Mouse (Mus musculus): ENCODE data around the gene Sema3b.
A peak's percentile ranks its signal among the peaks of the same experiment; 100 is the strongest.
"Not testable (repeated sequence)": the region's sequence is repeated elsewhere in the genome, so short reads cannot be mapped to it uniquely, and the experiment has no call there.

The Sema3b gene

DNA sequence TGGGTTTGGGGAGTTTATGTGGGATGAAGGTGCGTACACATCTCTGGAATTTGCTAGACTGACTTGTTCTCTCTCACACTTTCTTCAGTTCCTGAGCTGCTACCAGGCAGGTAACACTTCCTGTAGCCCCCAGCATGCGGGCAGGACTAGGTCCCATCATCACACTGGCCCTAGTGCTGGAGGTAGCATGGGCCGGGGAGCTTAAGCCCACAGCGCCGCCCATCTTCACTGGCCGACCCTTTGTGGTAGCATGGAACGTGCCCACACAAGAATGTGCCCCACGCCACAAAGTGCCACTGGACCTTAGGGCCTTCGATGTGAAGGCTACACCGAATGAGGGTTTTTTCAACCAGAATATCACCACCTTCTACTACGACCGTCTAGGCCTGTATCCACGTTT is 39.0 kb downstream of the Sema3b start:
- DNase-seq (ENCODE audit: low read depth, low spot score): no peak

DNA sequence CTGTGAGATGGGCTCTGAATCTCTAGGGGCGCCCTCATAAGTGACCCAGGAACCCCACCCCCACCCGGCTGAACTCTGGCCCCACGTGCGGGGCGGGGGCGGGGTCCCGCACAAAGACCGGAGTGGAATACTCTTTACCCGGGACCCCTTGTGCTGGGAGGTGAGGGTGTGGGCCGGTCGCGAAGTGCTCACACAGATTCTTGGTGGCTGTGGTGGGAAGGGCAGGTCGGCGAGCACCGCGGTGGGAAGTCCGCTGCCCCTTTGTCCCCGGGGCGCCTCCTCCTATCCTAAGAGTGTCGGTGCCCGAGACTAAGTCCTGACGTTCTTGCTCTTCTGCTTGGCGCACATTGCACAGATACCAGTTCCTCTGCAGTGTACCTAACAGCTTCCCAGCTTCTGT is 39.8 kb downstream of the Sema3b start:
- no peak for DNase-seq (ENCODE audit: low read depth, low spot score)

- peak; percentile 91 for DNase-seq (ENCODE audit: low read depth, low spot score)
These were observed 40.4 kb downstream of the Sema3b start for GRCm38 (mm10) chr9:107568331-107569261.

DNA sequence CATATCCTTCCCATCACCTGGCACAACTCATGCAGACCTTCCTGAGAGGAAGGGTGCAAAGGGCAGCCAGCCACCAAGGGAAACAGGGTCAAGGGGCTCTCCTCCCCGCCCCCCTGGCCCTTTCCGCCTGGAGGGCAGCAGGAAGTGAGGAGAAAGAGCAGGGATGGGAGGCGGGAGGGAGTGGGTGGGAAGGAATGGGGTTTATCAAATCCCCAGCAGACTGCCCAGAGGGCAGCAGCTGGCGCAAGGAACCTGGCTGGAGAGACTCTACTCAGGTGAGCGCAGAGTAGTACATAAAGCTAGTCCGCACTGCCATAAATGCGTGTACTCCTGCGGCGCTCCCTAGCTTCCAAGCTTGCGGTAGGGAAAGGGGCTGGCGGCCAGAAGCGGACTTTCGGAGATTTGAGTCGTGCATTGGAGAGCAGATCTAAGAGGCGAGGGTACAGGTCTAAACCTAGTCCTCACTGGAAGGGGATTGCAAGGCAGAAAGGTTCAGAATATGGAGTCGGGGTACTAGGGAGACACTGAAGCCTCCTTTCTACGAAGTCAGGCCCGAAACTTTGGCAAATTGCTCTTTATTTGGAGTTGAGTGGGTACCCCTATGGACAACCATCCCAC is 41.2 kb downstream of the Sema3b start, which contains the start of gene Hyal2:
TSS of gene Hyal2 (plus strand) at position 244 of the 618 bp plus-strand sequence.
- DNase-seq (ENCODE audit: low read depth, low spot score): no peak

DNA sequence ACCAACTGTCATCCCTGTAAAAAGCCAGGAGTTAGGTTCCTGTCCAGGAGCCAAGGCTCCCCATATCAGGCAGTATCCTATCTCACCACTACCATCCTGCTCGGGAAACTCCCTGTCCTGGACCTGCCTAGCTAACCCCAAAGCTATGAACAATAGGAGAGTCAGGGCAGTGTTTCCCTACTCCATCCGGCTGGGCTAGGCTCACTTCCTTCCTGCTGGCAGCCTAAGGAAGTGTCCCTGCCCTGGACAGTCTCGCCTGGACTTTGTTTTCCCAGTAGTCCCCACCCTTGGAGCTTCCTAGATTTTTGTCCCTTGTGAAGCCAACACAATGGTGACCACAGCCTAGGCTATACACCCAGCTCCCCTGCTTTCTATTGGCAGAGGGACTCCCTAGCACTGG is 42.2 kb downstream of the Sema3b start:
- DNase-seq (ENCODE audit: low read depth, low spot score): no peak

- peak; percentile 76 for DNase-seq (ENCODE audit: low read depth, low spot score)
These were observed 42.9 kb downstream of the Sema3b start for GRCm38 (mm10) chr9:107566041-107566709.

DNA sequence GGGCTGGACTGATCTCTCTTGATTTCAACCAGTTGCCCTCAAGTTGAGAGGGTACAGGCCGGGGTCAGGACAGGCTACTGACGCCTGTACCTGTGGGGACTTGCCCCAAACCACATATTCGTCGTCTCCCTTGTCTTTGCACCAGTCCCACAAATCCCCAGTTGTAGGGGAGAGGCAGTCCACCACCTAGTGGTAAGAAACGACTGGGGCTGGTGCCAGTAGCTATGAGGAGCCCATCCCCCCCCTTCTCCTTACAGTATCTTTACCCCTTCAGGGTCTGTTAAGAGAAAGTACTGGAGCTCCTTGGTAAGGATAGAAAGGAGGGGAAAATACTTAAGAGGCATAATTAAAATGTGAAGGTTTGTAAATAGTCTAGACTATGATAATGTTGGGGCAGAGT is 43.5 kb downstream of the Sema3b start:
- not testable (repeated sequence) for DNase-seq (ENCODE audit: low read depth, low spot score)

- DNase-seq (ENCODE audit: low read depth, low spot score): peak; percentile 95
These were observed 45.9 kb downstream of the Sema3b start, which contains the start of gene Tusc2 for GRCm38 (mm10) chr9:107563029-107563581. Tusc2 (plus strand) TSS chr9:107563255.

- DNase-seq (ENCODE audit: low read depth, low spot score): no peak
These were observed 52.7 kb downstream of the Sema3b start for GRCm38 (mm10) chr9:107556346-107556745.

DNA sequence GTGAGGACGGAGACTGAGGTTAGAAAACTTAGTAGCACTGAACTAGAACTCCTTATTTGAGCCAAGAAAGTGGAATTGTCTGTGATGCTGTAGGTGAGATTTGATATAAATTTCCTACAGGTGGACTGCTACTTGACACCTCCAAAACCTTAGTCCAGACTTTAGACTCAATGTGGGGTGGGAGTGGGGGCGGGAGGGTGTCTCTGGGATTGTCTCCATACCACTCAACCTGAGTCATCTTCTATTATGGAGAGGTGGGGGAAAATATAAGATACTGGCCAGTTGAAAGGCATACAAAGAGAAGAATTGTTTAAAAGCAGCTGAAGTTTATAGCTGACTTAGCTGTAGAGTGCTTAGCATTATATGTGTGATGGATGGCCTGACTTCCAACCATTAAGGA is 53.3 kb downstream of the Sema3b start:
- no peak for DNase-seq (ENCODE audit: low read depth, low spot score)

DNA sequence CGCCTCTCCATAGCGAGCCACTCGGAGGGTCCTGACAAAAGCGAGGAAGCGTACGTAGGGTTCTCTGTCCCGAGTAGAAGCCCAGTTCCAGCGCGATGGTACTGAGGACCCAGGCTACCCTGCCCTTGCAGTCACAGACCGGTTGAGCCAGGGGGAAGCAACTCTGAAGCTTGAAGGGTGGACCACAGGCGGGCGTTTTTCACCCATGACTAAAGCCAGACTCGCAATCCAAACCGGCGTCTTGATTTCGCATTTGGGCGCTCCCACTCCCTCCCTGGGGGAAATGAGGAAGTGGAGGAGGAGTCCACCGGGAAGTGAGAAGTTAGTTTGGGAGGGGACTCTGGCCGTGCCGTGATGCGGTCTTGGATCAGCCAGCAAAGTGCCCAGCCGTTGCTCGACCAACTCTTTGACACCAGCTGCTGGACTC is 54.0 kb downstream of the Sema3b start:
- peak; percentile 60 for DNase-seq (ENCODE audit: low read depth, low spot score)

DNA sequence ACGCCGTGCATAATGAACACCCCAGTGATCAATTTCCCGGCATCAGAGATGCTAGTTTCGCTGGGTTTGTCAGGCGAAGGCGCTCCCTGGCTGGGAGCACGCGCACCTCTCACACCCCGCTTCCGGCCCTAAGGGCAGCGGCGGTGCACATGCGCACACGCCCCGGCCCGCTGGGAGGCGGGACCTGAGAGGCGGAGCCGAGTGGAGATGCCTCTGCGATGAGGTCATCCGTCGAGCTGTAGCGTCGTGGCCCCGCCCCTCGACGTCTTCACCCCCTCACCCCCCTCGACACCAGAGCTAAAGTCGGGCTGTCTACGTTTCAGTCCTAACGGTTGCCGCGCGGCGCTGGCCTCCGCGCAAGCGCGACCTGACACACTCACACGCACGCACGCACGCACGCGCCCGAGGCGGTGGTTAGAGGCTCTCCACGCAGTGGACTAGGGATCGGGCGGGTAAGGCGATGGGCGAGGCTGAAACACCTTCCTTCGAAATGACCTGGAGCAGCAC is 54.7 kb downstream of the Sema3b start:
- DNase-seq (ENCODE audit: low read depth, low spot score): peak; percentile 99

- no peak for DNase-seq (ENCODE audit: low read depth, low spot score)
These were observed 55.3 kb downstream of the Sema3b start for GRCm38 (mm10) chr9:107553541-107554318.

GRCm38 (mm10) chr9:107552690-107553393 is 56.2 kb downstream of the Sema3b start:
- no peak for DNase-seq (ENCODE audit: low read depth, low spot score)

DNA sequence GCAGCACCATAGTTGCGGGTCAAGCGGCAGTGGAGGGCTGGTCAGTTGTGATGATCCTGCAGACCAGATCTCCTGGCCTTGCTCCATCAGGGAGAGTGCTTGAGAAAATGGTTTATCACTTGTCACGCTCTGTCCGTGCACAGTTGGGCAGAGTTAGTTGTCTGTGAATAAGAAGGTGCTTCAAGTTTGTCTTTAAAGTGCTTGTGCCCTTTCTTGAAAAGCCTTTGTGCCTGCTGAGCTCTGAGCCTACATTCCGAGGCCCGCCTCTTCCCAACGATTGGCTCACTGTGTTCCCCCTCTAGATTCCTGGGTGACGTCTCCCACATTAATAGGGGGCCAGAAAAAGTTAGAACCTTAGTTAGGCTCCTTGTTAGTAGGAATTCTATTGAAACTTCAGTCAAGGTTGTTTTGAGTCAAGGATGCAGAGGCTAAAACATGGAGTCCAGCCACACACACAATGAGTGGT is 57.1 kb downstream of the Sema3b start:
- no peak for DNase-seq (ENCODE audit: low read depth, low spot score)

DNA sequence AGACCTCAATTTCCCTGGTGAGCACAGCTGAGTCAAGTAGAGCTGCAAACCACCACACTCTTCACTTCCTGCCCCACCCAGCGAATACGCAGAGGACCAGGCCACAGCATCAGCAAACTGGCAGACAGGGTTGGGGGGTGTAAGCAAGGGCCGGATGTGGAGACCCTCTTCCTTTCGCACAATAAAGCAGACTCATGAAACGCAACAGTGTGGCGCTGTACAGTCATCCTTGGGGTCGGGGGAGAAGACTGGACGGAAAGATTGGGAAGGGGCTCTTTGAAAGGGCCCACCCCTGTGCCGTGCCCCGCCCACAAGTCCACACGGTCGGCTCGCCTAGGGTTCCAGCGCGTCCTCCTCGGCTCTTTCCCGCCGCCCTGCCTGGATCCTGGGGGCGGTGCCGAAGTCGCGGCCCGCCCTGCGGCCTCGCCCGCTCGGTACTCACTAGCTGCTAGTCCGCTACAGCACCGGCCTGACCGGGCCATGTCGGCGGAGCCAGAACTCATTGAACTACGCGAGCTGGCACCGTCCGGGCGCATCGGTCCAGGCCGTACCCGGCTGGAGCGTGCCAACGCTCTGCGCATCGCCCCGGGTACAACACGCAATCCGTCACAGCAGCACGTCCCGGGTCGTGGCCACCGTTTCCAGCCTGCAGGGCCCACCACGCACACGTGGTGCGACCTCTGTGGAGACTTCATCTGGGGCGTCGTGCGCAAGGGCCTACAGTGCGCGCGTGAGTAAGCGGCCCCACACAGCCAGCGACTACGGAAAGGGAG is 57.7 kb downstream of the Sema3b start, which contains the start of gene Rassf1:
TSS of gene Rassf1 (plus strand) at position 439 of the 773 bp plus-strand sequence.
- peak; percentile 68 for DNase-seq (ENCODE audit: low read depth, low spot score)

- no peak for DNase-seq (ENCODE audit: low read depth, low spot score)
These were observed 58.4 kb downstream of the Sema3b start for GRCm38 (mm10) chr9:107550491-107551116.

DNA sequence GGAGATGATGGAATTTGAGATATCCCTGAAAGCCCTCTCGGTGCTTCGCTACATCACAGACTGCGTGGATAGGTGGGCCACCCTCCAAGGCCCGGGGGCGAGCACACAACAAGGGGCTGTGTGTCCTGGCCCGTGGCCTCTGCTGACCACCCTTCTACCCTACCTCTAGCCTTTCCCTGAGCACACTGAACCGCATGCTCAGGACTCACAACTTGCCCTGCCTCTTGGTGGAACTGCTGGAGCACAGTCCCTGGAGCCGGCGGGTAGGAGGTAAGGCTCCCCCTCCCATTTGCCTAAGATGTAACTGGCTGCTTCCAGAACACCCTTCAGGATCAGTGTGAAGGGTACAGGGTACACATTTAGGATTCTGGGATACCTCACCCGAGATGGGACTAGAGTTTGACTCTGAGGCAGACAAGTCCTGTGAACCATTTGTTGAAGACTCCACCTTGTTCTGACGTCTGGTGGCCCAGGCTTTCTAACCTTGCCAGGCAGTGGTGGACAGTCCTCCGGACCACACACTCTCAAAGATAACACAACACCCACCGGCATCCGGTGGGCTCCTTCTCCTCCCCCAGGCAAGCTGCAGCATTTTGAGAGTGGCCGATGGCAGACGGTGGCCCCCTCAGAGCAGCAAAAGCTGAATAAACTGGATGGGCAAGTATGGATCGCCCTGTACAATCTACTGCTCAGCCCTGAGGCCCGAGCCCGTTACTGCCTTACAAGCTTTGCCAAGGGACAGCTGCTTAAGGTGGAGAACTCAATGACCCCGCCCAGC is 59.5 kb downstream of the Sema3b start:
- DNase-seq (ENCODE audit: low read depth, low spot score): no peak
